In genomic region chr7:38182596-38182961, GRCm38 (mm10) we compare ENCODE assay signal across 8 mouse cellular contexts. TPM values are rescaled to one million over a fixed set of nuclear protein-coding genes. Genes with fewer than 3 reads are reported as not detected.
A peak's percentile ranks its signal among the peaks of the same experiment; 100 is the strongest.
DNase-seq lines count a peak whose midpoint lies in the region; ATAC-seq and TF ChIP-seq lines count a peak whose summit lies in the region.

No protein-coding gene starts in this region.

- H3K36me3 ChIP-seq in ES-Bruce4 (ENCODE audit: control insufficient read depth, insufficient read depth, low read length, poor library complexity, severe bottlenecking), result no peaks in the 10 kb centered on the region
- H3K36me3 ChIP-seq in forebrain, embryonic 13.5 days (ENCODE audit: poor library complexity, severe bottlenecking), result no peaks in the 10 kb centered on the region
- no peaks in the 10 kb centered on the region for H3K36me3 ChIP-seq in lung, embryonic 14.5 days (ENCODE audit: insufficient read depth)

- H3K27ac ChIP-seq in ES-Bruce4 (ENCODE audit: insufficient read depth, low read length), result no peak overlapping the region
- no peak overlapping the region for H3K27ac ChIP-seq in forebrain, embryonic 13.5 days
- peak overlapping the region; percentile 86 for H3K27ac ChIP-seq in lung, embryonic 14.5 days (ENCODE audit: low read depth)
- 0 out of 2 replicates have a peak overlapping the region, but pooled peaks have one; percentile 77 for H3K27ac ChIP-seq in olfactory bulb, adult 2 months (ENCODE audit: insufficient read depth, low read depth, low read length)

- H3K9me3 ChIP-seq in ES-Bruce4 (replicated peaks; ENCODE audit: control insufficient read depth, insufficient read depth, low read length, poor library complexity, severe bottlenecking), result no peaks in the 10 kb centered on the region
- H3K9me3 ChIP-seq in forebrain, embryonic 13.5 days (replicated peaks), result no peaks in the 10 kb centered on the region
- H3K9me3 ChIP-seq in lung, embryonic 14.5 days (ENCODE audit: low read depth, low read length), result no peaks in the 10 kb centered on the region

- peak overlapping the region; percentile 49 for H3K4me3 ChIP-seq in ES-Bruce4 (ENCODE audit: low read depth, low read length)
- H3K4me3 ChIP-seq in forebrain, embryonic 13.5 days, result peak overlapping the region; percentile 62
- peak overlapping the region; percentile 62 for H3K4me3 ChIP-seq in lung, embryonic 14.5 days (ENCODE audit: low read depth, low read length)
- H3K4me3 ChIP-seq in olfactory bulb, adult 2 months (ENCODE audit: insufficient read depth, low read depth, low read length), result peak overlapping the region; percentile 64; the same call in 1 of the 2 replicates

- intact Hi-C loops in heart, postnatal 14 days (cut with DNase I), result loop anchor here (1.0 to 2.0 kb wide), 2 partner anchors 19 to 84 kb away; no protein-coding TSS in a partner anchor

- no peaks in the 10 kb centered on the region for H3K27me3 ChIP-seq in ES-Bruce4 (ENCODE audit: control insufficient read depth, insufficient read depth, low read length, poor library complexity, severe bottlenecking)
- no peaks in the 10 kb centered on the region for H3K27me3 ChIP-seq in forebrain, embryonic 13.5 days
- no peaks in the 10 kb centered on the region for H3K27me3 ChIP-seq in lung, embryonic 14.5 days (ENCODE audit: insufficient read depth, low read length)

- peak; percentile 51 for ATAC-seq in cerebellum, adult (ENCODE audit: insufficient number of reproducible peaks, low FRiP score, low TSS enrichment)
- no peak for ATAC-seq in forebrain, embryonic 13.5 days
- peak; percentile 42 for ATAC-seq in lung, embryonic 14.5 days (ENCODE audit: insufficient read depth)

- peak; percentile 91 for TF ChIP-seq CTCF in ES-Bruce4 (IDR thresholded peaks at IDR 0.05; ENCODE audit: low read depth, low read length)
- TF ChIP-seq CTCF in lung, embryonic 14.5 days (IDR thresholded peaks at IDR 0.05; ENCODE audit: low read depth), result peak; percentile 93
- TF ChIP-seq CTCF in olfactory bulb, adult 2 months (IDR thresholded peaks at IDR 0.05; ENCODE audit: insufficient read depth, low read depth, low read length), result peak; percentile 94

- no peaks in the 10 kb centered on the region for H3K4me1 ChIP-seq in ES-Bruce4 (ENCODE audit: control insufficient read depth, insufficient read depth, low read length)
- H3K4me1 ChIP-seq in forebrain, embryonic 13.5 days, result peaks cover 18% of the 10 kb centered on the region
- peaks cover 7% of the 10 kb centered on the region for H3K4me1 ChIP-seq in lung, embryonic 14.5 days (ENCODE audit: insufficient read depth)
- H3K4me1 ChIP-seq in olfactory bulb, adult 2 months (ENCODE audit: control insufficient read depth, insufficient read depth, low read length), result peaks cover 14% of the 10 kb centered on the region

- TF ChIP-seq POLR2A in ES-Bruce4 (IDR thresholded peaks at IDR 0.05; ENCODE audit: insufficient read depth, low read length), result no peak
- no peak for TF ChIP-seq POLR2A in olfactory bulb, adult 2 months (IDR thresholded peaks at IDR 0.05; ENCODE audit: insufficient read depth, low read depth, low read length)

- WGBS in forebrain, embryonic 13.5 days, result under 1% methylated on average over 11 of the region's 11 CpGs
- under 1% methylated on average over 11 of the region's 11 CpGs for WGBS in lung, embryonic 14.5 days
- WGBS in olfactory bulb, adult 2 months, result 0% methylated on average over 11 of the region's 11 CpGs

- peak overlapping the region; percentile 15 for H3K9ac ChIP-seq in ES-Bruce4 (ENCODE audit: low read depth, poor library complexity, severe bottlenecking)
- 0 out of 2 replicates have a peak overlapping the region, but pooled peaks have one; percentile 79 for H3K9ac ChIP-seq in forebrain, embryonic 13.5 days
- H3K9ac ChIP-seq in lung, embryonic 14.5 days, result peak overlapping the region; percentile 76

- peak; percentile 90 to 93 for DNase-seq in heart, postnatal 14 days
- DNase-seq in layer of hippocampus, adult 11-12 months (ENCODE audit: low spot score), result peak; percentile 85
- peak; percentile 92 for DNase-seq in lung, embryonic 14.5 days
- DNase-seq in thymus, adult 18-20 months, result peak; percentile 68 to 71

- peak overlapping the region; percentile 89 for H3K4me2 ChIP-seq in forebrain, embryonic 13.5 days
- H3K4me2 ChIP-seq in lung, embryonic 14.5 days, result peak overlapping the region; percentile 97

- TF ChIP-seq EP300 in ES-Bruce4 (IDR thresholded peaks at IDR 0.05; ENCODE audit: insufficient read depth, low read depth, low read length), result no peak

RNA-seq across cellular contexts. Expression of gene 1600014C10Rik, which starts 0.4 kb away (rescaled TPM):
- 5.3 and 7.0 TPM in 2 replicates for polyA plus RNA-seq in ES-Bruce4 (2011; ENCODE audit: insufficient read depth, insufficient read length, low read depth, missing spikeins)
- polyA plus RNA-seq in forebrain, embryonic 13.5 days (2015; fragmentation: Nextera tagmentation; extraction: Ambion mirVana), result 12.5 and 14.0 TPM in 2 replicates
- total RNA-seq in heart, postnatal 14 days (2021), result 10 to 100 TPM; 26.0 to 27.3 TPM
- polyA plus RNA-seq in lung, embryonic 14.5 days (2014; fragmentation: Nextera tagmentation; extraction: Ambion mirVana), result 15.0 and 15.1 TPM in 2 replicates
- polyA plus RNA-seq in olfactory bulb, adult 2 months (2012; ENCODE audit: insufficient read depth, insufficient read length, low replicate concordance, missing spikeins), result not detected in 2 replicates

RNA-seq across cellular contexts. Expression of gene Plekhf1, which starts 45.2 kb away (rescaled TPM):
- polyA plus RNA-seq in ES-Bruce4 (2011; ENCODE audit: insufficient read depth, insufficient read length, low read depth, missing spikeins), result 1.5 and 1.6 TPM in 2 replicates
- 0.67 and 0.71 TPM in 2 replicates for polyA plus RNA-seq in forebrain, embryonic 13.5 days (2015; fragmentation: Nextera tagmentation; extraction: Ambion mirVana)
- total RNA-seq in heart, postnatal 14 days (2021), result 10 to 100 TPM; 13.9 to 16.0 TPM
- 4.5 and 4.7 TPM in 2 replicates for polyA plus RNA-seq in lung, embryonic 14.5 days (2014; fragmentation: Nextera tagmentation; extraction: Ambion mirVana)
- polyA plus RNA-seq in olfactory bulb, adult 2 months (2012; ENCODE audit: insufficient read depth, insufficient read length, low replicate concordance, missing spikeins), result not detected in 2 replicates

Comparison
In these comparisons a context has a peak if more than half of its experiments do, and no peak if none do; other contexts are left out.
1. H3K27ac ChIP-seq: peak in lung, embryonic 14.5 days (single experiment) and olfactory bulb, adult 2 months (single experiment); none in ES-Bruce4 (single experiment) and forebrain, embryonic 13.5 days (single experiment).
2. H3K9ac ChIP-seq: peak in every context shown above with its lines; median percentile 79 in forebrain, embryonic 13.5 days; 76 in lung, embryonic 14.5 days; 15 in ES-Bruce4.
3. Peak in every context shown above with its lines, with median percentiles within 50 percentile points of each other: H3K4me3 ChIP-seq, CTCF ChIP-seq and DNase-seq.